Mouse (Mus musculus): ENCODE measurements around the gene Glud1. TPM values are rescaled to one million over a fixed set of nuclear protein-coding genes. Genes with fewer than 3 reads are reported as not detected.

Gene Glud1
- 207 TPM for polyA plus RNA-seq (2014; fragmentation: Illumina TruSeq; extraction: RNeasy Lipid Tissue Mini Kit (QIAGEN cat#74804))

DNA sequence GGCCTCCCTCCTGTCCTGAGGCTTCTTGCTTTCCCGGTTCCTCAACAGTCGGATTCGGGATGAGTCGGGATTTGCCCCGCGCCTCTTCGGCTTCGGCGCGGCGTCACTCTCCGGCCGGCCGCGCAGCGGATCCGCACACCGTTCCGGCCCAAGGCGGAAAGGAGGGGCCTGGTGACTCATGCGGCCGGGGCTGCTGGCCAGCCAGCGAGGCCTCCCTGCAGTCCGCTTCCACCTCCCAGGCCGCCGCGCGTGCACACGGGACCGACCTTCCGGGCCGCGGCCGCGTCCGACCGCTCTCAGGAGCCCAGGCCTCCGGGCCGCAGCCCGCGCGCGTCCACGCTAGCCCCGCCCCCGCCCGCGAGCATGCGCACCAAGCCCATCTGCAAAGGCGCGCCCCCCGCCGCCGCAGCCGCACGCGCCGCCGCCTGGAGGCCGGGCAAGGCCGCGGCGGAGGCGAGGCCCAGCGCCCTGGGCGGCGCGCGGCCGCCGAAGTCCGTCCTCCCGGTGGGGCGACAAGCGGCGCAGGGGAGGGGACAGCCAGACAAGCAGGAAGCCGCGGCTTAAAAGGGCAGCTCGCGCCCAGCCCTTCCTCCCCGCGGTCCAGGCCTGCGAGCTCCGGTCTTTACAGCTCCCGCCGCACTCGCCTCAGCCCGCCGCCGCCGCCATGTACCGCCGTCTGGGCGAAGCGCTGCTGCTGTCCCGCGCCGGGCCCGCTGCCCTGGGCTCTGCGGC lies at the start of gene Glud1, which contains the start of gene Shld2:
Glud1 (plus strand) TSS at position 494 of the 732 bp plus-strand sequence.
Shld2 (minus strand) TSS at position 260 of the 732 bp plus-strand sequence.

DNA sequence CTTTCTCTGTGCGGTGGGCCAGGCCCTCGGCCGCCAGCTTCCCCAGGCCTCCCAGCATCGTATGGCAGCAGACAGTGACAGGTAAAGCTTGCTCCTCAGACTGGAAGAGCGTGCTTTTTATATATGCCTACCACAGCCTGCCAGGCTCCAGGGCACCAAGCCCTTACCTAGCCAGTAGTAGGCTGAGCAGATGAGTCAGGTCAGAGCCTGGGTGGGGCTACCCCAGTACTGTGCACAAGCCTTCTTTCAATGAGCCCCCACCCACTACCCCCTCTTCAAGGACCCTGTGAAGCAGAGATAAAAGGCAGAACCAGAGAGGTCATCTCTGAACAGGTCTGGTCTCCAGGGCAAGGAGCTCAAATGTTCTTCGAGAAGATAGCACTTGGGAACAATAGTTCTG lies 44.8 kb downstream of the Glud1 start, which contains the start of gene Fam25c:
Fam25c (minus strand) TSS at position 133 of the 400 bp plus-strand sequence.

DNA sequence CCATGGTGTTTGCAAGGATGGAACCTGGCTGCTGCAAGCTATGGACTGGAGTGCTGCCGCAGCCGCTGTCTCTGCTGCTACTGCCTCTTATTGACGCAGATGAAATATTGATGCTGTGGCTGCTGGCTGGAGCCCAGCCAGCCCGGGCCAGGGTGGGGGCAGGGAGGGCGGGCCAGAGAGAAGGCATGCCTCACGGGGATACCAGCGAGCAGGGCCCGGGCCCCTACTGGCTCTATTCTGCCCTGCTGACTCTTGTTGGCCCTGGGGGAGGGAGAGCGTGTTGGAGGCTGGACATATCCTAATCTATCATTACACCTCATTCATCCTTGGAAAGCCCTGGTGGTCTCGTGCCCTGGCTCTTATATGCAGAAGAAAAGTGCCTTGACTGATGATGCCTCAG lies 64.0 kb downstream of the Glud1 start, which contains the start of gene Sncg:
Sncg (minus strand) TSS at position 213 of the 400 bp plus-strand sequence.

DNA sequence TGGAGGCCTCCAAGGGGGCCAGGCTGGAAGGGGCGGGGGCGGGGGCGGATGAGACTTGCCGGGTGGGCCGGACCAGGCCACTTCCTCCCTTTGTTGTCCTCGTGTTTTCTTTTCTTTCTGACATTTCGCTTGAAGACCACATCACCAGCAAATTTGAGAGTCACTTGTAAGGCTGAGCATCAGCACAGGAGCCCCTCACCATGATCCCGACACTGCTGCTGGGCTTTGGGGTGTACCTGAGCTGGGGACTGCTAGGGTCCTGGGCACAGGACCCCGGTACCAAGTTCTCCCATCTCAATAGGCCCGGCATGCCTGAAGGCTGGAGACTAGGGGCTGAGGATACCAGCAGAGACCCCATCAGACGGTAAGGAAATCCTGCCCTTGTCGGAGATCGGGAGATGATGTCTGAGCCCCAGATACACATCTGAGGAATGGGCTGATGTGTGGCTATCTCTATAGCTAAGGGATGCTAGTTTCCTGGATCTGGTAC lies 64.9 kb downstream of the Glud1 start, which contains the start of gene Mmrn2:
Mmrn2 (plus strand) TSS at position 51 of the 490 bp plus-strand sequence.

Other genes with a start within 250 kb of the Glud1 start
- 3.6 TPM for gene Anxa8, start 224.7 kb upstream of the Glud1 start, polyA plus RNA-seq (2014; fragmentation: Illumina TruSeq; extraction: RNeasy Lipid Tissue Mini Kit (QIAGEN cat#74804))
- not detected for gene A630023A22Rik, start 208.0 kb upstream of the Glud1 start, polyA plus RNA-seq (2014; fragmentation: Illumina TruSeq; extraction: RNeasy Lipid Tissue Mini Kit (QIAGEN cat#74804))
- not detected for gene Npy4r, start 158.2 kb upstream of the Glud1 start, polyA plus RNA-seq (2014; fragmentation: Illumina TruSeq; extraction: RNeasy Lipid Tissue Mini Kit (QIAGEN cat#74804))
- gene Gprin2, start 109.1 kb upstream of the Glud1 start, polyA plus RNA-seq (2014; fragmentation: Illumina TruSeq; extraction: RNeasy Lipid Tissue Mini Kit (QIAGEN cat#74804)) = 0.48 TPM
- 1.9 TPM for gene Syt15, start 91.1 kb upstream of the Glud1 start, polyA plus RNA-seq (2014; fragmentation: Illumina TruSeq; extraction: RNeasy Lipid Tissue Mini Kit (QIAGEN cat#74804))
- gene Shld2, start 234 bp upstream of the Glud1 start, polyA plus RNA-seq (2014; fragmentation: Illumina TruSeq; extraction: RNeasy Lipid Tissue Mini Kit (QIAGEN cat#74804)) = 24.2 TPM
- not detected for gene Fam25c, start 44.7 kb downstream of the Glud1 start, polyA plus RNA-seq (2014; fragmentation: Illumina TruSeq; extraction: RNeasy Lipid Tissue Mini Kit (QIAGEN cat#74804))
- gene Sncg, start 64.1 kb downstream of the Glud1 start, polyA plus RNA-seq (2014; fragmentation: Illumina TruSeq; extraction: RNeasy Lipid Tissue Mini Kit (QIAGEN cat#74804)) = not detected
- 10.0 TPM for gene Mmrn2, start 64.7 kb downstream of the Glud1 start, polyA plus RNA-seq (2014; fragmentation: Illumina TruSeq; extraction: RNeasy Lipid Tissue Mini Kit (QIAGEN cat#74804))
- gene Bmpr1a, start 192.6 kb downstream of the Glud1 start, polyA plus RNA-seq (2014; fragmentation: Illumina TruSeq; extraction: RNeasy Lipid Tissue Mini Kit (QIAGEN cat#74804)) = 300 TPM
- not detected for gene 9230112D13Rik, start 212.1 kb downstream of the Glud1 start, polyA plus RNA-seq (2014; fragmentation: Illumina TruSeq; extraction: RNeasy Lipid Tissue Mini Kit (QIAGEN cat#74804))